Mouse (Mus musculus): ENCODE results near the gene Exoc3. TPM values are rescaled to one million over a fixed set of nuclear protein-coding genes. Genes with fewer than 3 reads are reported as not detected.

The Exoc3 gene
- total RNA-seq, 2 experiments from 2014 or later = 50.7 to 50.8 TPM

DNA sequence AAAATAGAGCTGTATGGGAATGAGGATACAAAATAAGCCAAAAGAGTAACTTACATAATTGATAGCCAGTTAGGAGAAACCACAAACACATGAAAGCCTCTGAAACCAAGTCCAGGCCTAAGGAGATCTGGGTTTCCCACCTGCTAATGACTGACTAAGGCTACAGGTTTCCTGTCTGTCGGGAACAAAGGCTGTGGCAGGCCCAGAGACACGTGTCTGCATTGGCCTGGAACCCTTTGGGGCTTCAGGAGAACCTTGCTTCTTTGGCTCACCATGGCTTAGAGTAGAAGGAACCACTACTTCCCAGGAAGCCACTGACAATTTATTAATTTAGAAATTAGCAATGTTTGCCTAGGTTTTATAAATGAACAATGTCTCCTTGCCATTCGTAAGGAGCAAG is 65.2 kb downstream of the Exoc3 start:
- intact Hi-C loops (cut with DNase I) = no loop called here
- no peak for DNase-seq (ENCODE audit: low spot score)

DNA sequence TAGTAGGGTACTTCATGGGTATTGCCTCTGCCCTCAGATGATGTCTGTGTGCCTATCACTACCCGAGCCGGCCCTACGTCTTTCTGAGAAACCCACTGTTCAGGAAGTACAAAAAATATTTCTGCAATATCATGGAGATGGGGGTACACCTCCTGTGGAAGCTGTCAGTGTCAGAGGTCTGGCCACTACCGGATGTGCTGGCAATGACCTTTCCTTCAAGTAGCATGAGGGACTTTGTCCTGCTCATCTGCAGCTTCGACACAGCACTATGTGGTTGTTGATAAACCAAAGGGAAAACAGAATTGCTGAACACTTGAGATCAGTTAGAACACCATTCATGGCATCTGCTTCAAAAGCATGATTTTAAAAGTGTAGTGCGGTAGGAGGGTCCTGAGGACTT is 67.7 kb downstream of the Exoc3 start:
- intact Hi-C loops (cut with DNase I) = no loop called here
- DNase-seq (ENCODE audit: low spot score) = no peak

DNA sequence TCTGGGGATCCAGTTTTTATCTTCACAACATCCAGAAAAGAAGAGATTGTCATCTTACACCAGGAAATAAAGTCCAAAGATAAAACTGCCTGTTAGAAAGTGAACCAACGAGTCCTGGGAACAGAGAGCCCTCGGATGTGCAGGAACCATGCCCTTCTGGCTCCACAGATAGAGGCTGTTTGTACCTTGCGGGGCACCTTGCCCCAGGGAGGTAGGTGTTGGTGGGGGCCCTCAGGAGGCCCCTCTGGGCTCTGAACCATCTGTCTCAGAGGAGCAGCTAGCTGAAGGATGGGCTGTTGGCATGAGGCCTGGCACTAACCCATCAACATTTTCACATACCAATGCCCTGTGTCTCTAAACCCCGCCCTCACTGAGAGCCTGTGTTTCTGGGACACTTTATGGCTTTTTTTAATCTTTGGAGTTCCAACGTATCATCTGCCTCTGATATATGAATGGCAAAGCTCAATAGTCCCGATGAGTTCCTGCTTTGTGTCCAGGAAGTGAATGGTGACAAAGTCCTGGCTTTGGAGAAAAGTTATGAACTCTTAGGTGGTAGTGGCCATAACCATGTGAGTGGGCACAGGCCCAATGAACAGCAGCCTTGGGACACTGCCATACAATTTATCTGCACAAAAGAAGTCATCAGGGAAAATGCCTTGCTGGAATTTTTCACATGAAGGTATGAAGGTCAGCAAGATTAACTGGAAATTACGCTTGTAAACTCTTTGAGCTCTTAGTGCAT is 69.5 kb downstream of the Exoc3 start:
- DNase-seq (ENCODE audit: low spot score) = no peak
- intact Hi-C loops (cut with DNase I) = no loop called here

DNA sequence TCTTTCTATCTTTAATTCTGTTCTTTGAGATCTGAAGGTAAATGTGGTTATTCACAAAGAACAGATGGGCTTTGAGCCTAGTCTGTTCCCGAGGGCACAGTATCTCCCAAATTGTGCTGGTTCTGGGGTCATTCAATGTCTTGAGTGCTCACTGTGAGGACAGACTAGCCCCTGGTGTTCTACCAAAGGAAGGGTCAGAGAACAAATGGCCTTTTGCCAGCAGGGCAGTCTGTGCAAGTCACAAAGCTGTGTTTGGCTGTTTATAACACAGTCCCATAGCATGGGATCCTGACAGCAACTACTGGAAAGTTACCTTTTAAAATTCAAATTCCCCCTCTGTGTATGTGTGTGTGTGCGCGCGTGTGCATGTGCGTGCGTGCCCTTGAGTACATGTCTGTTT is 78.6 kb downstream of the Exoc3 start:
- intact Hi-C loops (cut with DNase I) = no loop called here
- no peak for DNase-seq (ENCODE audit: low spot score)

DNA sequence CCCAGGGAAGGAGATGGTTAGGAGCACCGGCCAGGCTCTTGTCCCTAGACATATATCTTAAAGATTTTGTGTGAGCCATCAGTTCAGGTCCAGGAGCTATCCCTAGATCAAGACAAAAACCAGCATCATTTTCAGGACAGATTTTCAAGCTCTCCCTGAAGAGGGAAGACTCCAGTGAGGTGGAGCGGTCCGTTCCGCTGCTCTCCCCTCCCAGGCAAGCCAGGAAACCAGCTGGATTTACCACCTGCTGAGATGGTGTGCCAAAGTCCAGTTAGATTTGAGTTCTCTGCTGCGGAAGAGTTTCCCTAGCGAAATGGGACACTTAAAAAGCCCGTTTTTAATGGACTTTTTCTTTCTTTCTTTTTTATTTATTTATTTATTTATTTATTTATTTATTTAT is 81.0 kb downstream of the Exoc3 start:
- no peak for DNase-seq (ENCODE audit: low spot score)
- intact Hi-C loops (cut with DNase I) = no loop called here

DNA sequence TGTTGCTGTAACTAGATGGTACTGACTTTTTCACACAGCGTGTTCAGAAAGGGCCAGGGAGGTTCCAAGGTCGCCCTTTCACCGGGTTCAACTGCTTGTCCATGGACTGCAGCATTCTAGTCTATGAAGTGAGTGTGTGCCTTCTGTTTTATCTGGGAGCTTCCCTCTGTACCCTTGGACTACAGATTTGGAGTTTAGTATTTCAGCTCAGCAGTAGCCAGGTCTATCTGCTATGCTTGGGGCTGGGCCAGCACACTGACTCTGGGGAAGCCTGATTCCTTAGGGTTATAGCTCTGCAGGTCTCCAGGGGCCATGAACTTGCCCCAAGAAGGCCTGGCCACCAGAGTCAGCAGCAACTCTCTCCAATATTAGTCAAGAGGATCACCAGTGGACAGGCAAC is 85.9 kb downstream of the Exoc3 start:
- intact Hi-C loops (cut with DNase I) = no loop called here
- no peak for DNase-seq (ENCODE audit: low spot score)

DNA sequence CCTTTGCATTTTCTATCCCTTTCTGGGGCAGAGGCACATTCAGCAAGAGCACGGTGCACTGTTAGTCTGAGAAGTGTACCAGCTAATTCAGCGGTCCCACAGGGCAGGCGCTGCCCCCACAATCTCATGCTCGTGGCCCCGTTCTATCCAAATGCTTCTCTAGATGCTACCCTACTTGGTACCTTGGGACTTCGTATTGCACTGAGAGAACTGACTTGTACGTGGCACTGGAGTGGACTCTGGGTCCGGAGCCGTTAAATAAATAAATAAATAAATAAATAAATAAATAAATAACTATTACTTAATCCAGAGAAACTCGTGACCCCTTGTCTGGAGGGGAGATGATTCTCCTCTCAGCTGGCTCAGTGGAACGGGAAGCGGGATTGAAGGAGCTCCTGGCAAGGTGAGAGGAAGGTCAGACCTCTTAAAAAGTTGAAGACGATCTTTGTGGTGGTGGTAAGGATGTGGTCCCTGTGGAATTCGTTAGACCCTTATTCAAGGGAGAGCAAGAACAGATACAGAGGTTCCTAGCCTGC is 86.7 kb downstream of the Exoc3 start:
- intact Hi-C loops (cut with DNase I) = no loop called here
- no peak for DNase-seq (ENCODE audit: low spot score)

DNA sequence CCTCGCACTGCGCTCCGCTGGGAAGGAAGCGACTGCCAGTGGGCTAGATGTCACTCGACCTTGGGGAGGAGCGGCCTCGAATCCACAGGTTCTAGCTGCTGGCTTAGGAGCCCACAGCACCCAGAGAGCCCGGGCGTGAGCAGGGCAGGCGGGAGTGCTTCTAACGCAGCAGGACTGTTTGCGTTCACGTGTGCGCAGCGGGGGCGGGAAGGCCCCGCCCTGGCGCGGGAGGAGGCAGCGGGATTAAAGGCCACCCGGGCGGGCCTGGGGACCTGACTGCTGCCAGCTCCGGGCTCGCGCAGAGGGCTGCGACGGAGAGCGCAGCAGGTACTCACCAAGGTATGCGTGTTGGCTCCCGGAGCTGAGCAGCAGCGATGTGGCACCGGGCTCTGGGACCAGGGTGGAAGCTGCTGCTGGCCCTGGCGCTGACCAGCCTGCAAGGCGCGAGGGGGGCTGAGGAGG is 87.4 kb downstream of the Exoc3 start, which contains the start of gene Slc9a3:
Gene Slc9a3, plus strand, starts transcription at position 317 of the 462 bp plus-strand sequence.
- intact Hi-C loops (cut with DNase I) = no loop called here
- no peak for DNase-seq (ENCODE audit: low spot score)

Other genes starting within 250 kb of the Exoc3 start
- gene Zdhhc11, start 244.9 kb downstream of the Exoc3 start, total RNA-seq (2021) = not detected
- gene Tppp, start 199.3 kb downstream of the Exoc3 start, total RNA-seq (2021) = 10 to 100 TPM; 20.7 to 21.3 TPM
- 1 to 10 TPM in 1 of 2 experiments, under 1 TPM in 1; 0.65 to 1.5 TPM for gene Cep72, start 146.4 kb downstream of the Exoc3 start, total RNA-seq (2021)
- gene Slc9a3, start 87.3 kb downstream of the Exoc3 start, total RNA-seq (2021) = under 1 TPM; 0.34 to 0.70 TPM
- gene Ahrr, start 83.6 kb upstream of the Exoc3 start, total RNA-seq (2021) = under 1 TPM; 0.50 to 0.83 TPM
- 10 to 100 TPM; 40.1 to 40.8 TPM for gene Pdcd6, start 108.8 kb upstream of the Exoc3 start, total RNA-seq (2021)
- 1,000 to 10,000 TPM; 1,489 to 1,582 TPM for gene Sdha, start 141.5 kb upstream of the Exoc3 start, total RNA-seq (2021)
- 10 to 100 TPM; 42.2 to 48.6 TPM for gene Ccdc127, start 141.6 kb upstream of the Exoc3 start, total RNA-seq (2021)
- 10 to 100 TPM; 73.0 to 78.4 TPM for gene Lrrc14b, start 155.3 kb upstream of the Exoc3 start, total RNA-seq (2021)
- 1 to 10 TPM; 2.7 to 4.0 TPM for gene Zfp72, start 182.1 kb upstream of the Exoc3 start, total RNA-seq (2021)
- 100 to 1,000 TPM; 243 to 246 TPM for gene Ftl1-ps1, start 191.0 kb upstream of the Exoc3 start, total RNA-seq (2021)

Data from heart, postnatal 25 days (tissue).